Mouse (Mus musculus) CH12.LX (cell line): ENCODE results near the gene Adarb1. TPM values are rescaled to one million over a fixed set of nuclear protein-coding genes. Genes with fewer than 3 reads are reported as not detected.

Experiments used
- DNase-seq: peaks from one replicate; pipeline ENCODE4 v3.0.0-alpha.2; 2013; ENCODE audit errors: extremely low read depth
- H3K27ac ChIP-seq: 2 replicates; pipeline ENCODE4 v1.5.1; 2012; ENCODE audit warnings: low read depth, mild to moderate bottlenecking, control low read depth, moderate library complexity; ENCODE audit not compliant: insufficient read depth
- H3K27me3 ChIP-seq: replicated peaks from 2 replicates; pipeline ENCODE3; 2012; ENCODE audit warnings: inconsistent platforms
- H3K36me3 ChIP-seq, 2 experiments: replicated peaks in 1 of 2; 2 replicates each; pipeline versions ENCODE3 to v1.6.1; 2012; ENCODE audit warnings: inconsistent platforms in 1 of 2, low read length in 1 of 2, mild to moderate bottlenecking in 1 of 2, mixed read lengths in 1 of 2, moderate library complexity in 1 of 2; ENCODE audit not compliant: control insufficient read depth in 1 of 2, insufficient read depth in 1 of 2
- H3K4me1 ChIP-seq, 2 experiments: 2 replicates each; pipeline ENCODE4 v1.6.1; 2012; ENCODE audit warnings: inconsistent platforms in 1 of 2, moderate library complexity in 1 of 2; ENCODE audit not compliant: insufficient read depth in 2 of 2, control insufficient read depth in 1 of 2
- H3K4me2 ChIP-seq: 2 replicates; pipeline ENCODE4 v1.6.1; 2012; ENCODE audit warnings: low read depth, mild to moderate bottlenecking, control low read depth; ENCODE audit not compliant: poor library complexity, insufficient read depth, severe bottlenecking
- H3K4me3 ChIP-seq, 3 experiments: fragments of 150-350 bp in 1 of 3; sonication (generic) in 1 of 3; replicated peaks in 1 of 3; 2 replicates each; pipeline versions ENCODE3 to v1.5.1; 2011 to 2012; ENCODE audit warnings: low read depth in 2 of 3, low read length in 2 of 3, mild to moderate bottlenecking in 2 of 3, moderate library complexity in 2 of 3, control low read depth in 1 of 3, improper control_type of control experiment in 1 of 3, inconsistent platforms in 1 of 3, mixed read lengths in 1 of 3; ENCODE audit not compliant: poor library complexity in 1 of 3
- H3K79me2 ChIP-seq: replicated peaks from 2 replicates; pipeline ENCODE4 v1.6.1; 2012; ENCODE audit warnings: mild to moderate bottlenecking, moderate library complexity; ENCODE audit not compliant: control insufficient read depth, poor library complexity, insufficient read depth, severe bottlenecking; ENCODE audit errors: extremely low read depth
- H3K9ac ChIP-seq: 2 replicates; pipeline ENCODE4 v1.6.1; 2012; ENCODE audit warnings: low read depth, mild to moderate bottlenecking, control low read depth, moderate library complexity; ENCODE audit not compliant: insufficient read depth
- H3K9me3 ChIP-seq: replicated peaks from 2 replicates; pipeline ENCODE3; 2012; ENCODE audit warnings: low read length, inconsistent platforms, mixed read lengths
- E2F4 ChIP-seq: IDR thresholded peaks from 2 replicates; pipeline ENCODE4 v1.6.1; 2011; ENCODE audit warnings: low read depth, low read length, improper control_type of control experiment; ENCODE audit not compliant: insufficient replicate concordance
- MAFK ChIP-seq: IDR thresholded peaks from 2 replicates; pipeline ENCODE4 v1.6.1; 2011; ENCODE audit warnings: low read length, improper control_type of control experiment; ENCODE audit not compliant: insufficient replicate concordance
- MAZ ChIP-seq: IDR thresholded peaks from 2 replicates; pipeline ENCODE4 v1.6.1; 2012; ENCODE audit warnings: low read depth, mild to moderate bottlenecking, inconsistent platforms, low read length, improper control_type of control experiment, moderate library complexity
- MEF2A ChIP-seq: IDR thresholded peaks from 2 replicates; pipeline ENCODE4 v1.6.1; 2014; ENCODE audit warnings: low read depth, mild to moderate bottlenecking, inconsistent platforms, low read length, improper control_type of control experiment, borderline replicate concordance
- MXI1 ChIP-seq: IDR thresholded peaks from 2 replicates; pipeline ENCODE4 v1.6.1; 2011; ENCODE audit warnings: mild to moderate bottlenecking, low read depth, low read length, improper control_type of control experiment
- MYC ChIP-seq: IDR thresholded peaks from 2 replicates; pipeline ENCODE4 v1.6.1; 2011; ENCODE audit warnings: low read depth, mild to moderate bottlenecking, improper control_type of control experiment, low read length
- NRF1 ChIP-seq: IDR thresholded peaks from 2 replicates; pipeline ENCODE4 v1.6.1; 2014; ENCODE audit warnings: low read depth, mild to moderate bottlenecking, inconsistent platforms, low read length, improper control_type of control experiment, moderate library complexity
- RCOR1 ChIP-seq: conservative IDR thresholded peaks from 2 replicates; pipeline ENCODE4 v1.6.1; 2012; ENCODE audit warnings: low read depth, mild to moderate bottlenecking, inconsistent platforms, low read length, improper control_type of control experiment
- SIN3A ChIP-seq: IDR thresholded peaks from 2 replicates; pipeline ENCODE4 v1.6.1; 2012; ENCODE audit warnings: low read length, improper control_type of control experiment, inconsistent platforms
- TCF12 ChIP-seq: IDR thresholded peaks from 2 replicates; pipeline ENCODE4 v1.6.1; 2014; ENCODE audit warnings: low read depth, mild to moderate bottlenecking, inconsistent platforms, low read length, improper control_type of control experiment
- USF2 ChIP-seq: conservative IDR thresholded peaks from 2 replicates; pipeline ENCODE4 v1.6.1; 2011; ENCODE audit warnings: low read depth, low read length, improper control_type of control experiment
- ZKSCAN1 ChIP-seq: IDR thresholded peaks from 2 replicates; pipeline ENCODE4 v1.6.1; 2012; ENCODE audit warnings: low read depth, inconsistent platforms, low read length, improper control_type of control experiment, borderline replicate concordance
- ZMIZ1 ChIP-seq: IDR thresholded peaks from 2 replicates; pipeline ENCODE4 v1.6.1; 2012; ENCODE audit warnings: low read depth, mild to moderate bottlenecking, inconsistent platforms, low read length, improper control_type of control experiment
- ZNF384 ChIP-seq: IDR thresholded peaks from 2 replicates; pipeline ENCODE4 v1.6.1; 2012; ENCODE audit warnings: low read depth, low read length, improper control_type of control experiment, inconsistent platforms
- dilution Hi-C: fragments of 300-500 bp; cut with MboI; formaldehyde crosslinking; loops from 2 replicates; pipeline ENCODE4 v1.14.3; 2020; ENCODE audit warnings: low sequenced_read_pairs; ENCODE audit not compliant: extremely low pct_unique_long_range_greater_than_20kb, extremely low pct_ligation_motif_present
- in situ Hi-C: fragments of 300-500 bp; cut with MboI; formaldehyde crosslinking; loops from 3 replicates; pipeline ENCODE4 v1.14.3; 2019; ENCODE audit warnings: low sequenced_read_pairs, low pct_ligation_motif_present, low pct_unique_long_range_greater_than_20kb, mixed read lengths
- polyA plus RNA-seq: library from polyadenylated mRNA; unstranded; fragments of >175 nt; gene quantifications from 2 replicates; pipeline ENCODE4 v1.2.1, GENCODE M21; 2012; ENCODE audit warnings: low read depth; ENCODE audit not compliant: insufficient read length
- total RNA-seq, 2 experiments: library from RNA; depleted of rRNA; stranded (reverse); fragments of 300-350 nt in 1 of 2; fragments of >200 nt in 1 of 2; gene quantifications; 2 replicates each; pipeline ENCODE4 v1.2.3; 2012 to 2014

Gene Adarb1
- total and polyA plus RNA-seq, 3 experiments: 1.7 to 3.5 (median 2.4) TPM

DNA sequence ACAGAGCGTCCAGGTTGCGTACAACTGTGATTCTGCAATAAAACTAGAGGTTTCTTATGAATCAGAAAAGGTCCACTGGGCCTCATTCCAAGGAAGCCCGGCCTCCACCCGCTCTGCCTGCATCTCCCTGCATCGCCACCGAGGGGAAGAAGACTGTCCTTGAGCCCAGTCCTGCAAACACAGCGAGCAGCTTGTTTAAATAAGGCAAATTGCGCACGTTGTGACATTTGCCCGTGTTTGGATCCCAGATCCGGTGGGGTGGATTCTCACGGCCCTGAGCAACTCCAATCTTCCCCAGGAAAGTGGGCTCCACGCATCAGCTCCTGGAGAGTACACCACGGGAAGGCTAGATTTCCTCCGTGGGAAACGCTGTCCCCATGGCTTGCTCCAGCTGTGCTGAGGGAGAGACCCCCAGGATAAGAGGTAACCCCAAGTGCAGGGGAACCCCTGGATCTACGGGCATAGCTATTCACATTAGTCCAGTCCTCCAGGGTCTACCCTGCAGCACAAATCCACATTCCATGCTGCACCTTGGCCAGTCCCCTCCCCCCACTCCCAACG lies 166.8 kb downstream of the Adarb1 start:
- no peak overlapping the region for H3K4me3 ChIP-seq
- H3K79me2 ChIP-seq: no peaks in the 10 kb centered on the region
- no peaks in the 10 kb centered on the region for H3K36me3 ChIP-seq
- no peak for TF ChIP-seq MAFK
- TF ChIP-seq TCF12: no peak
- no peak for TF ChIP-seq ZMIZ1
- no peak for TF ChIP-seq RCOR1
- TF ChIP-seq, all 38 proteins: peak for 0
- no peaks in the 10 kb centered on the region for H3K4me1 ChIP-seq
- no peak overlapping the region for H3K9ac ChIP-seq
- no peak overlapping the region for H3K4me2 ChIP-seq
- dilution Hi-C loops: no loop called here
- no peak for DNase-seq
- no peak overlapping the region for H3K27ac ChIP-seq
- in situ Hi-C loops: loop anchor here (5.0 kb wide), 1 partner anchor 119 kb away; no protein-coding TSS in a partner anchor
- H3K27me3 ChIP-seq: peaks cover 90% of the 10 kb centered on the region
- no peaks in the 10 kb centered on the region for H3K9me3 ChIP-seq

DNA sequence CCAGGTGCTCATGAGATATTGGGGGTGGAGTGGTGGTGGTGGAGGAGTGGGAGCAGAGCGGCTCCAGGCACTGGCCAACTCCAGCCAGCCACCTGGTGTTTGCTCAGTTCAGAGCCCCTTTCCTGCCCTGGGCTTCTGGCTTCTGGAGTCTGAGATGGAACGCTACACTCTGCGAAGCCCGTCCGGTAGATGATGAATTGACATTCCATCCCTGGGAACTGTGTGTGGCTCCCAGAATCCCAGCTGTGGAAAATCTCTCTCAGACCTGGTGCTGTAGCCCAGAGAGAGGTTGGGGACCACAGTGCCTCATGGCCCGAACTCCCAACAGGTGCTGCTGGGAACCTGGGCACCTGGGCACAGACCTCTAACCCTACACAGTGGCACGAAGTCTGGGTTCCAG lies 170.4 kb downstream of the Adarb1 start:
- Histone ChIP-seq H3K4me1 (no peaks in the 10 kb centered on the region), H3K4me2 (no peak overlapping the region), H3K27ac (no peak overlapping the region), H3K4me3 (no peak overlapping the region), H3K27me3 (peaks cover 93% of the 10 kb centered on the region), H3K9me3 (no peaks in the 10 kb centered on the region), H3K36me3 (no peaks in the 10 kb centered on the region), H3K79me2 (no peaks in the 10 kb centered on the region), H3K9ac (no peak overlapping the region)
- TF ChIP-seq MEF2A (no peak), MAZ (no peak), ZKSCAN1 (no peak), USF2 (no peak), RCOR1 (no peak)
- dilution Hi-C loops: no loop called here
- DNase-seq: no peak
- in situ Hi-C loops: no loop called here

DNA sequence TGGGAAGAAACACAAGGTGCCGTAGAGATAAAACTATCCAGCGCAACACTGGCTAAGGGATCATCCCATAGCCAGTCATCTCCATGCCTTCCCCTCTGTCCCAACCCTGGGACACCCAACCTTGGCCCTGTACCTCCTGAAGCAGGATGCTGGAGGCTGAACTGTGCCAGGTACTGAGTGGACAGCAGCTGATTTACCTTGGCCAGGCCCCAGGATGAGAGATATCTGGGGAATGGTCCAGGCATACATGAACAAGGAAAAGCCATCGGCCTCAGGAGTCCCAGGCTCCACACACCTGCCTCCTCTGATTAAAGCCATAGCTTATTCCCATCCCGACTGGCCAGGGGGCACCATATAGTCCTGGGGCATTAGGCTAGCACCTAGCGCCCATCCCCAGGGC lies 171.0 kb downstream of the Adarb1 start:
- TF ChIP-seq ZNF384 (no peak), NRF1 (no peak), MYC (no peak), MXI1 (no peak), MAFK (no peak), ZKSCAN1 (no peak), SIN3A (no peak), E2F4 (no peak)
- dilution Hi-C loops: no loop called here
- in situ Hi-C loops: no loop called here
- no peak for DNase-seq
- Histone ChIP-seq H3K4me1 (no peaks in the 10 kb centered on the region), H3K9me3 (no peaks in the 10 kb centered on the region), H3K27ac (no peak overlapping the region), H3K36me3 (no peaks in the 10 kb centered on the region), H3K27me3 (peaks cover 93% of the 10 kb centered on the region), H3K4me2 (no peak overlapping the region), H3K79me2 (no peaks in the 10 kb centered on the region), H3K9ac (no peak overlapping the region), H3K4me3 (no peak overlapping the region)
